Mouse (Mus musculus) heart, adult 2 months (tissue): ENCODE data around the gene Mybpc3.

ENCODE experiments used
- CTCF ChIP-seq: fragments of 200-600 bp; IDR thresholded peaks from 2 replicates; pipeline ENCODE4 v1.8.1; 2022; ENCODE audit warnings: antibody characterized with exemption, mild to moderate bottlenecking, moderate library complexity
- POLR2A ChIP-seq: fragments of 200-500 bp; IDR thresholded peaks from 2 replicates; pipeline ENCODE4 v1.6.1; 2011; ENCODE audit warnings: mild to moderate bottlenecking, low read depth, low read length, control low read depth; ENCODE audit not compliant: insufficient read depth

- TF ChIP-seq POLR2A (no peak), CTCF (no peak)
Measured at GRCm38 (mm10) chr2:91084179-91084820, 33.6 kb upstream of the Mybpc3 start.
